Comparison of ENCODE assay signal across 25 mouse cellular contexts in genomic region chr16:28614412-28614811, GRCm38 (mm10).
"Had no signal": no experiment of that assay in that cellular context is flagged by ENCODE, and none has a peak within 500 bp of the region (broad histone marks: within the 10 kb centered on the region; RNA-seq: fewer than 3 reads in every experiment).

No protein-coding gene starts in this region.

- H3K27ac ChIP-seq: heart, adult 2 months; heart, embryonic 13.5 days; heart, embryonic 15.5 days; hindbrain, embryonic 10.5 days; hindbrain, embryonic 12.5 days; hindbrain, embryonic 14.5 days; intestine, embryonic 15.5 days; layer of hippocampus, adult 2 months; left cerebral cortex, adult 2 months; liver, embryonic 13.5 days; liver, embryonic 15.5 days had no signal

- H3K4me2 ChIP-seq: heart, embryonic 11.5 days; heart, embryonic 13.5 days; heart, embryonic 15.5 days; hindbrain, embryonic 12.5 days; hindbrain, embryonic 14.5 days; intestine, embryonic 15.5 days; liver, embryonic 11.5 days; liver, embryonic 13.5 days; liver, embryonic 15.5 days had no signal

- DNase-seq: gastrocnemius, postnatal 14 days; heart, adult 2 months; heart, postnatal 4 days; kidney, adult 18-20 months; kidney, adult 8-10 months; kidney, postnatal 10 days; kidney, postnatal 25 days; kidney, postnatal 4 days; liver; liver, embryonic 13.5 days; liver, postnatal 0 days had no signal

- H3K4me3 ChIP-seq: heart, adult 2 months; heart, embryonic 13.5 days; heart, embryonic 15.5 days; hindbrain, embryonic 10.5 days; hindbrain, embryonic 12.5 days; intestine, embryonic 15.5 days; layer of hippocampus, adult 2 months; left cerebral cortex, adult 2 months; liver, embryonic 13.5 days; liver, embryonic 15.5 days had no signal

- ATAC-seq: hindbrain, embryonic 16.5 days; inflammation-experienced regulatory T-cells, adult 6 months; intestine, embryonic 15.5 days; intestine, postnatal 0 days; liver, postnatal 0 days had no signal

- H3K4me1 ChIP-seq: heart, embryonic 13.5 days; heart, embryonic 15.5 days; intestine, embryonic 15.5 days; liver, embryonic 13.5 days; liver, embryonic 15.5 days had no signal

- H3K9me3 ChIP-seq: heart, embryonic 13.5 days; heart, embryonic 15.5 days; hindbrain, embryonic 10.5 days; hindbrain, embryonic 12.5 days; intestine, embryonic 15.5 days; liver, embryonic 13.5 days; liver, embryonic 15.5 days had no signal

- H3K27me3 ChIP-seq: heart, embryonic 13.5 days; heart, embryonic 15.5 days; hindbrain, embryonic 12.5 days; intestine, embryonic 15.5 days; liver, embryonic 13.5 days; liver, embryonic 15.5 days had no signal

- H3K36me3 ChIP-seq: heart, embryonic 13.5 days; heart, embryonic 15.5 days; hindbrain, embryonic 10.5 days; hindbrain, embryonic 12.5 days; intestine, embryonic 15.5 days; liver, embryonic 13.5 days; liver, embryonic 15.5 days had no signal

- H3K9ac ChIP-seq: heart, embryonic 13.5 days; heart, embryonic 15.5 days; hindbrain, embryonic 12.5 days; hindbrain, embryonic 14.5 days; intestine, embryonic 15.5 days; liver, embryonic 13.5 days; liver, embryonic 15.5 days; liver, postnatal 0 days had no signal
